Mouse (Mus musculus) WW6 (cell line): Measurements from ENCODE around the gene Adamts8.
A peak's percentile ranks its signal among the peaks of the same experiment; 100 is the strongest.

Source experiments
- DNase-seq: peaks from one replicate; pipeline ENCODE4 v3.0.0-alpha.2; 2013; ENCODE audit warnings: low read depth, low spot score

The Adamts8 gene

GRCm38 (mm10) chr9:30942512-30943313, at the start of gene Adamts8:
TSS of gene Adamts8 (plus strand) at chr9:30942562.
- DNase-seq: peak; percentile 36

GRCm38 (mm10) chr9:30895618-30896017, 46.7 kb upstream of the Adamts8 start:
- DNase-seq: no peak

GRCm38 (mm10) chr9:30896752-30897151, 45.6 kb upstream of the Adamts8 start:
- DNase-seq: no peak

GRCm38 (mm10) chr9:30897169-30897568, 45.2 kb upstream of the Adamts8 start:
- DNase-seq: no peak

- DNase-seq: no peak
Observed at GRCm38 (mm10) chr9:30902152-30902551, 40.2 kb upstream of the Adamts8 start.

DNA sequence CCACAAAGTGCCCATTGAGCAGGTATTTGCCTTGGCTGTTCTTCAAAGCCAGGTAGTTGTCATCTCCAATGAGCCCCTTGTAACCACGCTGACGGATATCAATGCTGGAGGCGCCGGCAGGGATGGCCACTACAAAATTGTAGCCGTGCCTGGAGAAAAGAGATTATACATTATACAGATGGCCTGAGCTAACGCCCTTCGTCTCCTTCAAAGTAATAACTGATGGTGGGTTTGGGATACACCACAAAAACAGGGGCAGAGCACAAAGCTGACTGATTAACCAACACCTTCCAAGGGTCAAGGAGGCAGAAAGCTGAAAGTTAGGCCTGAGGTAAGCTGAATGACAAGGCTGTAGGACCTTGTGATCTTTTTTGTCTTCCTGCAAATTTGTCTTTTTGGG, 39.7 kb upstream of the Adamts8 start:
- no peak for DNase-seq

DNA sequence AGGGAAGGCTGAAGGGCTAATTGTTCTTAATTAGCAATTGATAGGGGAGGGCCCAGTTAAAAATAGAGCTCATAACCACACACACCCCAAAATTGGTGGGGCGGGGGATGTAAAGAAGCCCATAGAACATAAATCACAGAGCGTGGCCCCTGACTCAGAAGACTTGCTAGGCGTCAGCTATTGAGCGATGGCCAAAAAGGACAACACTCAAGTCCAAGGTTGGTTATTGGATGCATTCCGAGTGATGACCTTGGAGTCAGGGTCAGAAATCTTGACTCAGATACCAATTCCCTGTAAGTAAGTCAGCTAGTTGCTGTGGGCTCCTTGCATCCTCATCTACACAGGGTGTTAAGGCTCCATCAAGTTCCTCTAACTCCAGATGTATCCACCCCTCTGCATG, 39.1 kb upstream of the Adamts8 start:
- DNase-seq: no peak

- DNase-seq: no peak
Observed at GRCm38 (mm10) chr9:30905861-30906260, 36.5 kb upstream of the Adamts8 start.

GRCm38 (mm10) chr9:30906426-30906825, 35.9 kb upstream of the Adamts8 start:
- no peak for DNase-seq

DNA sequence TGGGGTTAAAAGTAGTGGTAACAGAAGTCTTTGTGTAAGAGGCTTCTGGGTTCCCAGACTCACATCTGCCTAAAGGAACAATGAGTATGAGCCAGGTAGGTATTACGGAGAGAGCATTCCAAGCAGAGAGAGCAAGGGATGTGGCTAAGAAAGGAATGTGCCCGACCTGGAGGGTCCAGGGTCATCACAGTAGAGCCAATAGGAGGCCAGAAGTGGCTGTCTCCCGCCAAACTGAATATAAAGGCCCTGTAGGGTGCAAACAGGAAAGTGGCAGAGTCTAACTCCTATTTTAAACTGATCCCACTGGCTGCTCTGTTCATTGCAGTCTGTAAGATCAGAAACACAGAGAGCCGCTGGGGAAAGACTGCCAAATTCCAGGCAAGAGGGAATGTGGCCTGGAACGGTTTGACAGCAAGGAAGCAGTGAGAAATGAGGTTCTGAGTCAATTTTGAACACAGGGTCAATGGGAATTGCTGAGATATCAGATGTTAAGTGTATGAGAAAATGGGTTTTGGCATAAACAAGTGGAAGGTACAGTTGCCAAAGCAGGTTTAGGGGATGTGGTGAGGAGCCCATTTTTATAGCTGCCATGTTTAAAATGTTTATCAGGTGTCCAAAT, 34.6 kb upstream of the Adamts8 start:
- no peak for DNase-seq

GRCm38 (mm10) chr9:30908296-30908690, 34.1 kb upstream of the Adamts8 start:
- DNase-seq: no peak

- no peak for DNase-seq
Observed at GRCm38 (mm10) chr9:30908973-30909372, 33.4 kb upstream of the Adamts8 start.

DNA sequence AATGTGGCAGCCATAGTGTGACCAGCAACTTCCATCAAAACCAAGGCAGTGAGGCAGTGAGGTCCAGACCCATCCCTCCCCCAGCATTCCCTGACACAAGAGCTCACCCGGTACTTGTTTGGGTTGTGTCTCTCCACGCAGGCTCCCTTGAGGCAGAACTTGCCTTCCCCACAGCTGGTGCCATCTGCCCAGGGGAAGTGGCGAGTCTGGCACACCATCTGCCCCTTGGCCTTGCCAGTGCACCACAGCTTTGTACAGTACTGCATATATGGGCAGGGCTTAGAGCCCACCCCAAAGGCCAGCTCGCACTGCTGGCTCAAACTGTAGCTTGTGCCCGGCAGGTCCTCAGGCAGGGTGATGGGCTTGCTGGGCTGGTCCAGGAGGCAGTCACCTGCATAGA, 31.9 kb upstream of the Adamts8 start:
- no peak for DNase-seq

GRCm38 (mm10) chr9:30912161-30912560, 30.2 kb upstream of the Adamts8 start:
- DNase-seq: no peak

- DNase-seq: no peak
Observed at GRCm38 (mm10) chr9:30913429-30913828, 28.9 kb upstream of the Adamts8 start.

DNA sequence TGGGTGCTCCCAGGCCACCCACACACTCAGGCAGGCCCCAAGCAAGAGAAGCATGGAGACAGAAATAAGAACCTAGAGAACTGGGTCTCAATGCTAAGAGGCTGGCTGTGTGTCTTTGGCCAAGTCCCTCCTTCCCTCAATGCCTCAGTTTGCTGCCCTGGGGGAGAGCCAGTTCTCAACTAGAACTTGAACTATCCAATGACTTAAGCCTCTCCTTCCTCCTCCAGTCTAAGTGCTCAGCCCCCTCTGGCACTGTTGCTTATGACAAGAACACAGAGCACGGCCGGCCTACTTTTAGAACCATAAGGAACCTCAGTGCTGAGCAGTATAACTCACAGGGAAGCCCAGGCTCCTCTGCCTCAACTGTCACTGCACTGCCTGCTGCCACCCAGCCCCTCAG, 28.1 kb upstream of the Adamts8 start:
- no peak for DNase-seq

- DNase-seq: no peak
Observed at GRCm38 (mm10) chr9:30916266-30916968, 25.9 kb upstream of the Adamts8 start.

DNA sequence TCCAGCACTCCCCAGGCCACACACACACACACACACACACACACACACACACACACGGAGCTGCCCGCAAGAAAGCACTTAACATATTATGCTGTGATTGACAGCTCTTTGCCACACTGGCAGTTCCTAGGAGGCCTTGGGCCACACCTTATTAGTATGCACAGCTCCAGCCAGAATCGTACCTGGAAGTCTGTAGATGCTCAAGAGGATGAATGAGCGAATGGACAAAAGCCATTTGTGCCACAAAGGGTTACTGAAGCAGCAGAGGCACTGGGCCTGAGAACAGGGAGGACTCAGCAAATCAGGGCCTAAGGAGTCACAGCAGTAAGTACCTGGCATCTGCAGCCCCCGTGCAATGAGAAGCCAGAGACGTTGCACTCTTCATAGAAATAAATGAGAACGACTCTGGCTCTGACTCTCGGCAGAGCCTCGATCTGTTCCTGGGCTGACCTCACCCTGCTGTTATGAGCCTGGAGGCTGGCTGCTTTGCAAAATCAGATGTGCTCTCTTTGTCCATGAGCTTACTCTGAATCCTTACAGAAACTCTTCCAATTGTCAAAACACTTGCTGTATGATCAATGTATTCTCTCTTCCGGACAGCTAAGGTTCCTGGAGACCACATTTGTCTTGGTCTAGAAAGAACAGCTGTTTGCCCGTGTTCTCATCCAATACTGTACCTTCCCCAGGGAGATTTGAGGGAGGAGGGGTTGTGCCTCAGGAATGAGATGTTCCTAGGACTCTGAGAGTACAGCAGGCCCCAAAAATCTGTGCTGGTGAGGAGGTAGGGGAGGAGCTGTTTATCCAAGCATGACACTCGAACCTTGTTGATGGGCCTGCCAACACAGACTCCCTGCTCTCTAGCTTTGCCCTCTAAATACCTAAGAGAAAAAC, 23.7 kb upstream of the Adamts8 start:
- no peak for DNase-seq

- no peak for DNase-seq
Observed at GRCm38 (mm10) chr9:30919686-30920085, 22.7 kb upstream of the Adamts8 start.

DNA sequence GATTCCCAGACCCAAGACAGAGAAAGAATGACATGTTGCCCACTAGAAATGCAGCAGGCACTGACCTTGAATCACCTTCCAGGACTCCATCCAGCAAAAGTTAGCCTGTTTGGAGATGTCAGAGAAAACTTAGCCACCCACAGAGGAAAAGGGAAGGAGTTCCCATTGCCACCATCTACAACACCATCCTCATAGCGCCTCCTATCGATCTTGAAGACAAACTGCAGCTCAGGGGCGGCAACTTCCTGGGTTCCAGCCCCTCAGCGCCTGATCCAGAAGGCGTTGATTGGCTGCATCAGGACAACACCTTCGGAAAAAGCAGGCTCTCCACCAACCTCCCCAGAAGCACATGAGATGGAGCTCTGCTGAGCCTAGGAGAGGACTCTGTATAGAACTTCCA, 21.6 kb upstream of the Adamts8 start:
- peak; percentile 78 for DNase-seq

DNA sequence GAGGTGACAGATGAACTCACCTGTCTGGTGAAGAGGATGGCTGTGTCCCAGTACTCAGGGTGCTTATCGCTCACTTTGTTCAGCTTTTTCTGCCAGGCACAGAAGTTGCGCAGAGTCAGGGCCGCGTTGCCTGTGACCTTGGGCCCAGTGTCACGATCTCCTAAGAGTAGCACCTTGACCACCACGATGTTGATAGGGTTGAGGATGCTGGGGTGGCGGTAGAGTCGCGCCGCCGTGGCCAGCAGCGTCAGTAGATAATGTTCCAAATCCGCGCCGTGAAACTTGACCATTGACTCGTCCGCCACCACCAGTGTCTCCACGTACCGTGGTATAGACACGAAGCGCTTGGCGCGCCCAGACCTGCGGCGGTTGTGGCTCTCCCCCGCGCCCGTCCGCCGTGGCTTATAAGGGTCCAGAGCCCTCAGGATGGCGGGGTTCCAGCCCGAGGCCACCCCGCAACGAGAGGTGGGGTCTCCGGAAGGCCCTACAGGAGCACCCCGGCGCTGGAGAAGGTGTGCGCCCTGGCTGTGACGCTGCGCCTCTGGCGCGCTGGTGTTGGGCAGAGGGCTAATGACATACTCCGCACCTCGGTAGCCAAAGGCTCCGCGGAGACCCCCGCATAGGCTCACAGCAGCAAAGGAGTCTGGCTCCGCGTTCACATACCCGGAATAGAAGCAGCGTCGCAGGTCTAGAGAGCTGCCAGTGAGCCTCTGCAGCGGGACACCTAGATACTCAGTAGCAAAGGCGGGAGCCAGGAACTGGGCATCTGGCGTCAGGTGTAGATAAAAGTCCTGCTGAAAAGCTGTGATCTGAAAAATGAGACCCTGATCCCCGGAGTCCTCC, 20.9 kb upstream of the Adamts8 start:
- no peak for DNase-seq
